9 mouse cellular contexts compared by ENCODE assay signal in the genomic region with DNA sequence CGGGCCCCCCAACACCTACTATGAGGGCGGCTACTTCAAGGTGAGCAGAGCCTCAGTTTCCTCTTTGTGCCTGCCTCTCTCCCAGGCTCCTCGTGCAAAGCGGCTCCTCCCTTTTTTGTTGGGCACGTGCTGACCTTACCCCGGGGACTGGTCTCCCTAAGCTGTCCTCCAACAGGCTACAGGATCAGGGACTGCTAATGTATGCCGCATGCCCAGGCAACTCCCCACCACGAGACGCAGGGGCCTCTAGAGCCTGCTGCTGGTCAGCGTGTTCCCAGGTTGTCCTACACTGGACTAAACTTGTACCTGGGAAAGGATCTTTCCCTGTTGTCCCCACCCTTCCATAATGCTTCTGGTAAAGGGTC. TPM values are rescaled to one million over a fixed set of nuclear protein-coding genes. Genes with fewer than 3 reads are reported as not detected.
DNase-seq lines count a peak whose midpoint lies in the region; ATAC-seq and TF ChIP-seq lines count a peak whose summit lies in the region.
"Had no signal": no experiment of that assay in that cellular context is flagged by ENCODE, and none has a peak within 500 bp of the region (broad histone marks: within the 10 kb centered on the region; RNA-seq: fewer than 3 reads in every experiment).

No protein-coding gene starts in this region.

- peak in 1 of 2 experiments; percentile 47 for DNase-seq in cerebellum, adult 2 months
- DNase-seq in thymus, adult 18-20 months, result peak; percentile 33 to 60
- no peak for DNase-seq in thymus, postnatal 0 days (ENCODE audit: low spot score)
- DNase-seq in splenic B cell, adult 2 months (ENCODE audit: low read depth, low spot score), result peak; percentile 37

- no peaks in the 10 kb centered on the region for H3K27me3 ChIP-seq in cerebellum, adult 2 months (ENCODE audit: control insufficient read depth, insufficient read depth, low read length)
- no peaks in the 10 kb centered on the region for H3K27me3 ChIP-seq in hindbrain, embryonic 12.5 days
- no peaks in the 10 kb centered on the region; the same call in 1 of the 2 replicates for H3K27me3 ChIP-seq in liver, embryonic 15.5 days
- no peaks in the 10 kb centered on the region for H3K27me3 ChIP-seq in splenic B cell, adult 2 months (ENCODE audit: control insufficient read depth, insufficient read depth, low read length, poor library complexity, severe bottlenecking)
- H3K27me3 ChIP-seq: Patski had no signal

- WGBS in cerebellum, adult 2 months, result 1% methylated on average over 10 of the region's 10 CpGs
- WGBS in hindbrain, embryonic 12.5 days, result 1% methylated on average over 10 of the region's 10 CpGs
- 0% methylated on average over 10 of the region's 10 CpGs for whole genome bisulfite sequencing in liver, embryonic 15.5 days (ENCODE audit: insufficient replicate concordance)

- no peak for TF ChIP-seq POLR2A in cerebellum, adult 2 months (IDR thresholded peaks at IDR 0.05; ENCODE audit: borderline replicate concordance, insufficient read depth, low read length)

- peak overlapping the region; percentile 97 for H3K4me2 ChIP-seq in hindbrain, embryonic 12.5 days (replicated peaks)
- H3K4me2 ChIP-seq in liver, embryonic 15.5 days, result peak overlapping the region; percentile 89

- H3K27ac ChIP-seq in cerebellum, adult 2 months (ENCODE audit: insufficient read depth, low read length), result peak overlapping the region; percentile 1; the same call in 1 of the 2 replicates
- H3K27ac ChIP-seq in hindbrain, embryonic 12.5 days, result peak overlapping the region; percentile 72
- H3K27ac ChIP-seq in liver, embryonic 15.5 days (replicated peaks), result peak overlapping the region; percentile 99

- no peaks in the 10 kb centered on the region for H3K9me3 ChIP-seq in hindbrain, embryonic 12.5 days (replicated peaks)
- H3K9me3 ChIP-seq in liver, embryonic 15.5 days (replicated peaks), result no peaks in the 10 kb centered on the region

- no peak for ATAC-seq in cerebellum, adult (ENCODE audit: insufficient number of reproducible peaks, low FRiP score, low TSS enrichment)
- peak; percentile 2; the same call in 1 of the 2 replicates for ATAC-seq in hindbrain, embryonic 12.5 days (ENCODE audit: low FRiP score)
- ATAC-seq in liver, embryonic 15.5 days (ENCODE audit: insufficient read depth), result no peak
- ATAC-seq in monocyte, adult 5-6 weeks (replicated peaks; ENCODE audit: insufficient number of reproducible peaks, low FRiP score, low TSS enrichment, poor library complexity, severe bottlenecking), result no peak

- H3K4me3 ChIP-seq in cerebellum, adult 2 months (replicated peaks; ENCODE audit: insufficient read depth, low read depth, low read length), result peak overlapping the region; percentile 98
- H3K4me3 ChIP-seq in hindbrain, embryonic 12.5 days, result peak overlapping the region; percentile 86
- peak overlapping the region; percentile 72 for H3K4me3 ChIP-seq in liver, embryonic 15.5 days (replicated peaks)

- peak overlapping the region; percentile 89 for H3K9ac ChIP-seq in hindbrain, embryonic 12.5 days
- peak overlapping the region; percentile 84 for H3K9ac ChIP-seq in liver, embryonic 15.5 days

- H3K4me1 ChIP-seq in cerebellum, adult 2 months (ENCODE audit: control insufficient read depth, insufficient read depth, low read length), result peaks cover 23% of the 10 kb centered on the region
- peaks cover 24% of the 10 kb centered on the region for H3K4me1 ChIP-seq in hindbrain, embryonic 12.5 days
- H3K4me1 ChIP-seq in liver, embryonic 15.5 days (replicated peaks), result peaks cover 45% of the 10 kb centered on the region

- TF ChIP-seq CTCF in cerebellum, adult 2 months (IDR thresholded peaks at IDR 0.05; ENCODE audit: borderline replicate concordance, insufficient read depth, low read depth, low read length), result no peak

- peaks cover 35% of the 10 kb centered on the region for H3K36me3 ChIP-seq in hindbrain, embryonic 12.5 days
- H3K36me3 ChIP-seq in liver, embryonic 15.5 days (replicated peaks), result peaks cover 41% of the 10 kb centered on the region
- H3K36me3 ChIP-seq in splenic B cell, adult 2 months (ENCODE audit: control insufficient read depth, insufficient read depth, low read length, poor library complexity, severe bottlenecking), result peaks cover 2% of the 10 kb centered on the region

RNA-seq across cellular contexts. Expression of a gene that starts 0.5 kb away (rescaled TPM):
- polyA plus RNA-seq in cerebellum, adult 2 months (2012; rRNA removed), result 93.9 and 106 TPM in 2 replicates
- polyA plus RNA-seq in thymus, postnatal 0 days (2015; fragmentation: Nextera tagmentation; extraction: Ambion mirVana), result 138 and 141 TPM in 2 replicates
- 121 and 124 TPM in 2 replicates for polyA plus RNA-seq in hindbrain, embryonic 12.5 days (2016; fragmentation: Nextera tagmentation; extraction: Ambion mirVana)
- polyA plus RNA-seq in liver, embryonic 15.5 days (2015; fragmentation: Nextera tagmentation; extraction: Ambion mirVana), result 105 and 107 TPM in 2 replicates
- total RNA-seq in monocyte, adult 5-6 weeks (2017), result 76.0 to 109 TPM (median 89.7 TPM) in 3 replicates

RNA-seq across cellular contexts. Expression of a gene that starts 6.3 kb away (rescaled TPM):
- polyA plus RNA-seq in cerebellum, adult 2 months (2012; rRNA removed), result 2.3 and 2.8 TPM in 2 replicates
- 0.35 and 0.48 TPM in 2 replicates for polyA plus RNA-seq in thymus, postnatal 0 days (2015; fragmentation: Nextera tagmentation; extraction: Ambion mirVana)
- polyA plus RNA-seq in hindbrain, embryonic 12.5 days (2016; fragmentation: Nextera tagmentation; extraction: Ambion mirVana), result 1.2 and 1.3 TPM in 2 replicates
- polyA plus RNA-seq in liver, embryonic 15.5 days (2015; fragmentation: Nextera tagmentation; extraction: Ambion mirVana), result 0.15 and 0.37 TPM in 2 replicates
- total RNA-seq in monocyte, adult 5-6 weeks (2017), result 0.29 to 17.0 TPM (median 3.0 TPM) in 3 replicates

RNA-seq across cellular contexts. Expression of a gene that starts 13.4 kb away (rescaled TPM):
- 93.3 and 95.4 TPM in 2 replicates for polyA plus RNA-seq in cerebellum, adult 2 months (2012; rRNA removed)
- polyA plus RNA-seq in thymus, postnatal 0 days (2015; fragmentation: Nextera tagmentation; extraction: Ambion mirVana), result 56.0 and 58.2 TPM in 2 replicates
- 68.1 and 69.4 TPM in 2 replicates for polyA plus RNA-seq in hindbrain, embryonic 12.5 days (2016; fragmentation: Nextera tagmentation; extraction: Ambion mirVana)
- polyA plus RNA-seq in liver, embryonic 15.5 days (2015; fragmentation: Nextera tagmentation; extraction: Ambion mirVana), result 21.4 and 23.1 TPM in 2 replicates
- total RNA-seq in monocyte, adult 5-6 weeks (2017), result 8.9 to 28.4 TPM (median 25.4 TPM) in 3 replicates

RNA-seq across cellular contexts. Expression of a gene that starts 18.2 kb away (rescaled TPM):
- not detected in 2 replicates for polyA plus RNA-seq in cerebellum, adult 2 months (2012; rRNA removed)
- 2.4 and 3.4 TPM in 2 replicates for polyA plus RNA-seq in thymus, postnatal 0 days (2015; fragmentation: Nextera tagmentation; extraction: Ambion mirVana)
- polyA plus RNA-seq in hindbrain, embryonic 12.5 days (2016; fragmentation: Nextera tagmentation; extraction: Ambion mirVana), result 2.9 and 3.2 TPM in 2 replicates
- polyA plus RNA-seq in liver, embryonic 15.5 days (2015; fragmentation: Nextera tagmentation; extraction: Ambion mirVana), result 0.26 TPM in 1 of 2 replicates, not detected in the other
- not detected in 3 replicates for total RNA-seq in monocyte, adult 5-6 weeks (2017)
- polyA plus RNA-seq: Patski had no signal

RNA-seq across cellular contexts. Expression of a gene that starts 21.8 kb away (rescaled TPM):
- polyA plus RNA-seq in cerebellum, adult 2 months (2012; rRNA removed), result 1,261 and 1,264 TPM in 2 replicates
- 376 and 398 TPM in 2 replicates for polyA plus RNA-seq in thymus, postnatal 0 days (2015; fragmentation: Nextera tagmentation; extraction: Ambion mirVana)
- 658 and 661 TPM in 2 replicates for polyA plus RNA-seq in hindbrain, embryonic 12.5 days (2016; fragmentation: Nextera tagmentation; extraction: Ambion mirVana)
- 980 and 1,043 TPM in 2 replicates for polyA plus RNA-seq in liver, embryonic 15.5 days (2015; fragmentation: Nextera tagmentation; extraction: Ambion mirVana)
- 158 to 185 TPM (median 179 TPM) in 3 replicates for total RNA-seq in monocyte, adult 5-6 weeks (2017)

Comparison
In these comparisons a context has a peak if more than half of its experiments do, and no peak if none do; other contexts are left out.
1. H3K27ac ChIP-seq: peak in every context shown above with its lines; median percentile 99 in liver, embryonic 15.5 days; 72 in hindbrain, embryonic 12.5 days; 1 in cerebellum, adult 2 months.